Mouse (Mus musculus) adrenal gland, adult 18-20 months (tissue): Measurements from ENCODE around the gene Btaf1. TPM values are rescaled to one million over a fixed set of nuclear protein-coding genes. Genes with fewer than 3 reads are reported as not detected.
A peak's percentile ranks its signal among the peaks of the same experiment; 100 is the strongest.

ENCODE experiments used
- DNase-seq, 2 experiments: peaks; one replicate each; pipeline ENCODE4 v3.0.0; 2021 to 2022; ENCODE audit warnings: low spot score in 2 of 2
- long read RNA-seq, 2 experiments: library from polyadenylated mRNA; stranded (forward); transcript quantifications; one replicate each; pipeline ENCODE4 v2.0.0; 2021
- total RNA-seq, 2 experiments: library from RNA; stranded (reverse); gene quantifications; 1 replicate in 1 of 2; 2 replicates in 1 of 2; pipeline ENCODE4 v1.2.3; 2021

Gene Btaf1
- total RNA-seq, result 10 to 100 TPM; 29.2 to 31.0 TPM
- long read RNA-seq, experiment 1, partial matches to known transcripts, result 4 of 6 reads
- long read RNA-seq, experiment 1, other reads (novel, unspliced or antisense), result 2 of 6 reads
- long read RNA-seq, experiment 2, full-length matches to known transcripts, result 1 of 36 reads
- long read RNA-seq, experiment 2, partial matches to known transcripts, result 33 of 36 reads
- long read RNA-seq, experiment 2, other reads (novel, unspliced or antisense), result 2 of 36 reads

GRCm38 (mm10) chr19:36925671-36926552 lies at the start of gene Btaf1:
Btaf1 (plus strand) TSS chr19:36926079.
- peak; percentile 88 to 93 for DNase-seq

- no peak for DNase-seq
Measured at GRCm38 (mm10) chr19:36877329-36877728, 48.5 kb upstream of the Btaf1 start.

- no peak for DNase-seq
Measured at GRCm38 (mm10) chr19:36878743-36879495, 47.0 kb upstream of the Btaf1 start.

GRCm38 (mm10) chr19:36883119-36883518 lies 42.8 kb upstream of the Btaf1 start:
- DNase-seq, result no peak

- DNase-seq, result no peak
Measured at GRCm38 (mm10) chr19:36886316-36886715, 39.6 kb upstream of the Btaf1 start.

- DNase-seq, result no peak
Measured at GRCm38 (mm10) chr19:36887706-36888105, 38.2 kb upstream of the Btaf1 start.

GRCm38 (mm10) chr19:36891746-36892145 lies 34.1 kb upstream of the Btaf1 start:
- no peak for DNase-seq

- no peak for DNase-seq
Measured at GRCm38 (mm10) chr19:36896791-36897569, 28.9 kb upstream of the Btaf1 start.

GRCm38 (mm10) chr19:36897778-36898177 lies 28.1 kb upstream of the Btaf1 start:
- DNase-seq, result no peak

- DNase-seq, result no peak
Measured at GRCm38 (mm10) chr19:36903377-36903776, 22.5 kb upstream of the Btaf1 start.

GRCm38 (mm10) chr19:36904211-36905007 lies 21.5 kb upstream of the Btaf1 start:
- peak; percentile 44 for DNase-seq

GRCm38 (mm10) chr19:36909150-36909549 lies 16.7 kb upstream of the Btaf1 start:
- DNase-seq, result no peak

GRCm38 (mm10) chr19:36909676-36910292 lies 16.1 kb upstream of the Btaf1 start:
- peak; percentile 60 to 72 for DNase-seq

GRCm38 (mm10) chr19:36910424-36911045 lies 15.3 kb upstream of the Btaf1 start:
- no peak for DNase-seq

- no peak for DNase-seq
Measured at GRCm38 (mm10) chr19:36913064-36913463, 12.8 kb upstream of the Btaf1 start.

- no peak for DNase-seq
Measured at GRCm38 (mm10) chr19:36916206-36916605, 9.7 kb upstream of the Btaf1 start.

GRCm38 (mm10) chr19:36916876-36917389 lies 8.9 kb upstream of the Btaf1 start:
- no peak for DNase-seq

- peak; percentile 84 to 85 for DNase-seq
Measured at GRCm38 (mm10) chr19:36918441-36919301, 7.2 kb upstream of the Btaf1 start.
